Mouse (Mus musculus) kidney, adult 2 months (tissue): ENCODE data around the gene Ern2. TPM values are rescaled to one million over a fixed set of nuclear protein-coding genes. Genes with fewer than 3 reads are reported as not detected.

Experiments
- DNase-seq: peaks from one replicate; pipeline ENCODE4 v3.0.0; 2021
- H3K27ac ChIP-seq: fragments of 200-500 bp; 2 replicates; pipeline ENCODE4 v1.5.1; 2012; ENCODE audit warnings: low read depth, low read length, control low read depth, inconsistent platforms; ENCODE audit not compliant: insufficient read depth
- H3K27me3 ChIP-seq: fragments of 200-500 bp; replicated peaks from 2 replicates; pipeline ENCODE4 v1.6.1; 2012; ENCODE audit warnings: mild to moderate bottlenecking, moderate library complexity, low read length, inconsistent platforms; ENCODE audit not compliant: control insufficient read depth, insufficient read depth
- H3K36me3 ChIP-seq: fragments of 200-500 bp; 2 replicates; pipeline ENCODE4 v1.6.1; 2012; ENCODE audit warnings: mild to moderate bottlenecking, moderate library complexity, low read length, inconsistent platforms; ENCODE audit not compliant: control insufficient read depth, insufficient read depth
- H3K4me1 ChIP-seq: fragments of 200-500 bp; 2 replicates; pipeline ENCODE4 v1.6.1; 2011; ENCODE audit warnings: low read length; ENCODE audit not compliant: control insufficient read depth, insufficient read depth
- H3K4me3 ChIP-seq: fragments of 200-500 bp; 2 replicates; pipeline ENCODE4 v1.5.1; 2011; ENCODE audit warnings: mild to moderate bottlenecking, low read depth, low read length, control low read depth; ENCODE audit not compliant: insufficient read depth
- CTCF ChIP-seq: fragments of 200-500 bp; conservative IDR thresholded peaks from 2 replicates; pipeline ENCODE4 v1.5.1; 2011; ENCODE audit warnings: low read depth, mild to moderate bottlenecking, control low read depth, low read length, moderate library complexity, mixed read lengths; ENCODE audit not compliant: insufficient read depth, insufficient read length
- POLR2A ChIP-seq: fragments of 200-500 bp; IDR thresholded peaks from one replicate; pipeline ENCODE4 v1.6.1; 2011; ENCODE audit warnings: low read depth, low read length, control low read depth
- WGBS: fragments of 180-500 bp; shearing (Covaris S2); methylation state at CpG from one replicate; pipeline ENCODE4 v1.1.7; 2018; 5-methylcytosine and 5-hydroxymethylcytosine counted together
- polyA plus RNA-seq: library from polyadenylated mRNA; depleted of rRNA; stranded (reverse); fragments of >200 nt; gene quantifications from 2 replicates; pipeline ENCODE4 v1.2.3, GENCODE M21; 2012

Gene Ern2
- polyA plus RNA-seq, 1 experiment = 0.16 TPM

GRCm38 (mm10) chr7:122208276-122209021, 22.4 kb upstream of the Ern2 start:
- H3K27me3 ChIP-seq = no peaks in the 10 kb centered on the region
- TF ChIP-seq CTCF = no peak
- no peak for TF ChIP-seq POLR2A
- DNase-seq = no peak
- WGBS = 32% methylated on average over 7 of the region's 7 CpGs
- H3K4me1 ChIP-seq = no peaks in the 10 kb centered on the region
- H3K4me3 ChIP-seq = no peak overlapping the region
- no peak overlapping the region for H3K27ac ChIP-seq
- no peaks in the 10 kb centered on the region for H3K36me3 ChIP-seq

GRCm38 (mm10) chr7:122206121-122206520, 20.1 kb upstream of the Ern2 start:
- 74% methylated on average over 2 of the region's 2 CpGs for WGBS
- Histone ChIP-seq H3K4me1 (no peaks in the 10 kb centered on the region), H3K4me3 (no peak overlapping the region), H3K27ac (no peak overlapping the region), H3K36me3 (no peaks in the 10 kb centered on the region), H3K27me3 (no peaks in the 10 kb centered on the region)
- no peak for DNase-seq
- no peak for TF ChIP-seq CTCF
- no peak for TF ChIP-seq POLR2A

GRCm38 (mm10) chr7:122203936-122204335, 17.9 kb upstream of the Ern2 start:
- H3K27ac ChIP-seq = no peak overlapping the region
- no peak overlapping the region for H3K4me3 ChIP-seq
- WGBS = 27% methylated on average over 2 of the region's 2 CpGs
- TF ChIP-seq CTCF (no peak), POLR2A (no peak)
- no peaks in the 10 kb centered on the region for H3K27me3 ChIP-seq
- H3K36me3 ChIP-seq = no peaks in the 10 kb centered on the region
- DNase-seq = no peak
- no peaks in the 10 kb centered on the region for H3K4me1 ChIP-seq

GRCm38 (mm10) chr7:122199296-122199695, 13.3 kb upstream of the Ern2 start:
- 18% methylated on average over 5 of the region's 5 CpGs for WGBS
- peak; percentile 55 for DNase-seq
- Histone ChIP-seq H3K4me1 (no peaks in the 10 kb centered on the region), H3K4me3 (no peak overlapping the region), H3K36me3 (no peaks in the 10 kb centered on the region), H3K27me3 (no peaks in the 10 kb centered on the region), H3K27ac (no peak overlapping the region)
- TF ChIP-seq POLR2A (no peak), CTCF (peak; percentile 32)

DNA sequence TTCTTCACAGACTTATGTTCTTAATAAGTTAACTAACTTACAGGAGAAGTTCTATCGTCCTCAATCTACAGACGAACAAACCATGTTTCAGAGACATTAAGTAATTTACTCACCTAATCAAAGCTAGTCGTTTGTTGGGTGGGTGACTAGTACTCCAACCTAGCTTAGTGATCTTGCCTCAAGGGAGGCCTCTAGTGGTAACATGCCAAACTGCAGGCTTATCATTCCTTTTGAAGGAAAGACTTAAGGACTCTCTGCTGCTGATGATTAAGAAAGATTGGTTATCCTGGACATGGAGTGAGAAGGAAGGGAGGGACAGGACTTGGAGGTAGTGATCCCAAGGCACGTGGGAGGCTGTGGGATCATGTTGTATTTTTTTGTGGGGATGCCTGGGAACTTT, 11.3 kb upstream of the Ern2 start:
- DNase-seq = peak; percentile 75
- WGBS = 27% methylated on average over 4 of the region's 4 CpGs
- Histone ChIP-seq H3K27ac (no peak overlapping the region), H3K36me3 (no peaks in the 10 kb centered on the region), H3K4me3 (no peak overlapping the region), H3K4me1 (no peaks in the 10 kb centered on the region), H3K27me3 (no peaks in the 10 kb centered on the region)
- no peak for TF ChIP-seq POLR2A
- TF ChIP-seq CTCF = peak; percentile 40; the same call in 1 of the 2 replicates

GRCm38 (mm10) chr7:122196771-122197170, 10.8 kb upstream of the Ern2 start:
- Histone ChIP-seq H3K4me1 (no peaks in the 10 kb centered on the region), H3K27ac (no peak overlapping the region), H3K36me3 (no peaks in the 10 kb centered on the region), H3K27me3 (no peaks in the 10 kb centered on the region), H3K4me3 (no peak overlapping the region)
- TF ChIP-seq POLR2A (no peak), CTCF (no peak)
- peak; percentile 71 for DNase-seq
- 46% methylated on average over 9 of the region's 9 CpGs for WGBS

GRCm38 (mm10) chr7:122193919-122194318, 7.9 kb upstream of the Ern2 start:
- no peaks in the 10 kb centered on the region for H3K4me1 ChIP-seq
- no peak overlapping the region for H3K4me3 ChIP-seq
- DNase-seq = peak; percentile 30
- H3K27me3 ChIP-seq = no peaks in the 10 kb centered on the region
- H3K27ac ChIP-seq = no peak overlapping the region
- no peaks in the 10 kb centered on the region for H3K36me3 ChIP-seq
- TF ChIP-seq POLR2A = no peak
- TF ChIP-seq CTCF = no peak
